Mouse (Mus musculus) thymus, postnatal 4 days (tissue): ENCODE results near the gene Tom1l2.

Experiments
- DNase-seq: peaks from one replicate; pipeline ENCODE4 v3.0.0; 2021

Tom1l2 gene

GRCm38 (mm10) chr11:60302354-60303083, 50.2 kb downstream of the Tom1l2 start:
- peak; percentile 63 for DNase-seq

GRCm38 (mm10) chr11:60301588-60302208, 51.0 kb downstream of the Tom1l2 start:
- DNase-seq = no peak

GRCm38 (mm10) chr11:60300318-60300717, 52.4 kb downstream of the Tom1l2 start:
- no peak for DNase-seq

- no peak for DNase-seq
Measured at GRCm38 (mm10) chr11:60297772-60298171, 54.9 kb downstream of the Tom1l2 start.

- DNase-seq = no peak
Measured at GRCm38 (mm10) chr11:60294630-60295313, 57.9 kb downstream of the Tom1l2 start.

GRCm38 (mm10) chr11:60293683-60294629, 58.7 kb downstream of the Tom1l2 start:
- DNase-seq = no peak

DNA sequence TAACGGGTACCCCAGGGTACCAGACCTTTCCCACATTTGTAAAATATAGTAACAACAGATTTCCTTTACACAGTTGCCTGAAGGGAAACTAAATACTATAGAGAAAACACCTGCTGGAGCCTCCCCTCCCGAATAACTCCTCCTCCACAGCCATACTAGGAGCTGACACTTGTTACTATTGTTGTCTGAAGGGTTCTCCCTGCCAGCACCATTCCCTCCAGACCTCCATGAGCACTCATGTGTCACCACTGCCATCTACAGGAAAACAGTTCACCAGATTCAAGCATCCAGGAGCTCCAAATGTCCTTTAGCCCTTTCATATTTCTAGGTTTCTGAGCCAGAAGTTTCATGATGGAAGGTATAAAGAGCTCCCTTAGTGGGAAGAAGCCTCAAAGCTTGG, 60.0 kb downstream of the Tom1l2 start:
- peak; percentile 65 for DNase-seq

GRCm38 (mm10) chr11:60288980-60289379, 63.7 kb downstream of the Tom1l2 start:
- DNase-seq = no peak

DNA sequence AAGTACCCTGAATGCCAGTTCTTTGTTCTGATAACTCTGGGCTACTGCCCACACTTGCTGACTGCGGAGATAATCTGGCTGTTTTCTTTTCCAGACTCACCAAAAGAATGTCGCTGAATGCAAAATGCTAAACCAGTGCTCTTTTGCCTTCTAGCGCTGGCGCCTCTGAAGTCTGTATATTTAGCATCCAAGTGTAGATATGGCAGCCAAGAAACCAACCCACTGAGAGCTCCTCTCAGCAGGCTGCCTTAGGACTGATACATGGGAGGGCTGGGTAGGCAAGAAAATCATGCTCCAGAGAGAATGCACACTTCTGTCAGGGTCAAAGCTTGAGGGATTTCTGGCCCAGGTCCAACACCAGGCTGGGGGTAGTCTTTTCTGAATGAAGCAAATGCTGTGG, 66.4 kb downstream of the Tom1l2 start:
- no peak for DNase-seq

DNA sequence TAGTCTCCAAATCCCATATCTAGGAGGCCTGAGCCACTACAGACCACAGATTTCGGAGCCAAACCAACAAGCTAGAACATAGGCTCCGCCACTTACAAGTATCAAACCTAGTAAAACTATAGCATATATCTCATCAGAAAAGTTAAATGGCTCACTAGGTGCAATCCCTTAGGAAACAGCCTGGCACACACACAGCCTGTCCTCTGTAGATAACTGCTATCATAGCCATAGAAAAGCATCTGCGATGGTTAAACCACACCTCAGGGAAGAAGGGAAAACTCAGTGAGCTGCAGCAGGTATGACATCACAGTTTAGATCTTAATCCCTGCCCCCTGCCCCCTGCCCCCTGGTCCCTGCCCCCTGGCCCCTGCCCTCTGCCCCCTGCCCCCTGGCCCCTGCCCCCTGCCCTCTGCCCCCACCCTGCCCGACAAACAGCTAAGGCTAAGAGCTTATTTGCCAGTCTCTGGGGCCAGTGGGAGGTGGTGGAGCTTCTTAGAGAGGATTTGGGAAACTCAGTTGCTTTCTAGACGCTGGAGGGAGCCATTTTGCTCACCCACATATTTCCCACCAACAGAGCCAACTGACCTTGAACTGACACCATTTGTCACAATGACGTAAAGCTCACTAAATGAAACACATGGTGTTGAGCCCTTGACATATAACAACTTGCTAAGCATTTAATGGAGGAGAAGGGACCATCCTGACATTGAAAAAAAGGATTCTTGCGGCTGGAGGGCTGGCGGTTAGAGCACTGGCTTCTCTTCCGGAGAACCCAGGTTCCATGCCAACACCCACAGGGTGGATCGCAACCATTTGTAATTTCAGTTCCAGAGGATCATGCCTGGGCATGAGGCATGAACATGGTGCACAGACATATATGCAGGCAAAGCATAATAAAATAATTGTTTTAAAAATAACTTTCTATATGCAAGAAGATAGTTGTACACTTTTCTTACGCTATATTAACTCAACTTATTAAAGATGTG, 72.0 kb downstream of the Tom1l2 start:
- DNase-seq = no peak

DNA sequence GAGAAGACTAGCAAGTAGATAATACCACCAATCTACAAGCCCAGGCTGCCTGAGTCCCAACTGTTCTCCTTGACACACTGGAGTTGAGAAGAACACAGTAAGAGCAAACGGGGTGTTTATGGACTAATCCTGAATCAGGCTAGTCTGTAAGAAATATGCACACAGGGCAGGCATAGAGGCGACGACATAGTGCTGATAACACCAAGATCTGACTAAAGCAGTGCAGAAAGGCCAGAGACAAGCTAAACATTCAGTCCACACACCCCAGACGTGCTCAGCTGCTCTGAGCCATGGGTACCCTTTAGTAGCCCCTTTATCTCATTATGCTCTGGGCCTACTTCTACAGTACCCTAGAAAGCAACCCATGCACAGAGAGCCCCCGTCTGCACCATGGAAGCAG, 73.2 kb downstream of the Tom1l2 start:
- DNase-seq = no peak

DNA sequence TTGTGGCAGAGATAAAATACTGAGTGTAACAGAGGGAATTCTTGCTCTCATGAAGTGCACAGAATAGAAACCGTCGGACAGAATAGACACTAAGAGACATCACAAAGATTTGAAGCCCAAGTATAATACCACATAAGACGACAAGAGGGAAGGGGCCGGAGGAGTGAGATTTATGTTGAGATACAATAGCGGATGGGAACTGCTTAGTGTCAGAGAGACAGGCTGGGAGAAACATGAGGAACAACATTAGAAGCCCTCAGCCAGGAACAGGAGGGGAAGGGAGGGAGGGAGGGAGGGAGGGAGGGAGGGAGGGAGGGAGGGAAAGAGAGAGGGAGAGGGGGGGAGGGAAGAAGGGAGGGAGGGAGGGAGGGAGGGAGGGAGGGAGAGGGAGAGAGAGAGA, 74.9 kb downstream of the Tom1l2 start:
- no peak for DNase-seq

DNA sequence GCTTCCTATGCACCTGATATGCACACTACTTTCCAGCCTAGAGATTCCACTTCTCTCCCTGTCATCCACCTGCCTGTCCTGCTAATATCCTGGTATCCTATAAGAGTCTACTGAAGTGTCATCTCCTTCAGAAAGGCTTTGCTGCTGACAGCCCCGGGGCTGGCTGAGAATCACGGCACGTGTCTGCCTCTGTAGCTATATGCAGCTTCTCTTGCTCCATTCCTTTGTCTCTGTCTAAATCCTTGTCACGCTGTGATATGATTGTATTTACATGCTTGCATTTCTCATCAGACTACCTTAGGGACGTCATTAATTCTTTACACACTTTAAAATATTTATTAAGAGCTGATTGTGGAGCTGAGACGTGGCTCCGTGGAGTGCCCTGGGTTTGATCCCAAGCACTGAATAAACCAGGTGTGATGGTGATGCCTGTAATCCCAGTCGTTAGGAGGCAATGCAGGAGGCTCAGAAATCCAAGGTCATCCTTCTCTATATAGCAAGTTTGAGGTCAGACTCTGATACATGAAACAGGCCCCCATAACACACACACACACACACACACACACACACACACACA, 75.5 kb downstream of the Tom1l2 start:
- no peak for DNase-seq

DNA sequence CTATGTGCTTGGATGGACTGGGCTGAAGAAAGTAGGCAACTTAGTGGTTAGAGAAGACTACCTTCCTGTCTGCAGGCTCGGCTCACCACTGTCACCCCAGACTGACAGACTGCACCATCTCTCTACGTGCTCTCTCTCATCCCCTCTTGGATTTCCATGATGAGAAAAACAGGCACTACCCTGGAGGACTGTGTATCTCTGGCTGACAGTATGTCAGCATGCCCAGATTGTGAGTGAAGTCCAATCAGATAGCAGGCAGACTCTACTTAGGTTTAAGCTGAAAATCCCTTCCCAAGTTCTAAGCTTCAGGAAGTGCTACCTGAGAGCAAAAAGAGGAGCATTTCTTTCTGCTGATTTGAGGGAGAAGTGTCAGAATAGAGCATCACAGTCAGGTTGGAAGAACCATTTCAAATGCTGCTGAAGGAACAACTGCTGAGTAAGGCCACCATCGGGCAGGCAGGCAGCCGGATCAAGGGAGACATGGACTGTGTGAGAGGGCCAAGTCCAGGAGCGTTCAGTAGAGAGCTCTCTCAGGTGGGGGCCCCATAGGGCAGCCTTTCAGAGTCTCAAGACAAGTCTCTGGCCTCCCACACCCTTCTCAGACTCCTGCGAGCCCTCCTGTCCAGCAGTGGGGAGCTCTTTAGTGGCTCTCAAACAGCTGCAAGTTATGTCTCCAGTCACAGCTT, 76.2 kb downstream of the Tom1l2 start:
- no peak for DNase-seq

GRCm38 (mm10) chr11:60273273-60273805, 79.4 kb downstream of the Tom1l2 start:
- DNase-seq = peak; percentile 22

- DNase-seq = no peak
Measured at GRCm38 (mm10) chr11:60268563-60268962, 84.1 kb downstream of the Tom1l2 start.

GRCm38 (mm10) chr11:60265271-60265985, 87.3 kb downstream of the Tom1l2 start:
- DNase-seq = peak; percentile 61

- no peak for DNase-seq
Measured at GRCm38 (mm10) chr11:60264651-60265050, 88.1 kb downstream of the Tom1l2 start.

GRCm38 (mm10) chr11:60262396-60262795, 90.3 kb downstream of the Tom1l2 start:
- DNase-seq = no peak

- DNase-seq = no peak
Measured at GRCm38 (mm10) chr11:60260743-60261142, 92.0 kb downstream of the Tom1l2 start.
